Mouse (Mus musculus) adrenal gland, adult (tissue): ENCODE measurements around the gene Gbe1.

Experiments used
- DNase-seq, 2 experiments: peaks; one replicate each; pipeline ENCODE4 v3.0.0; 2022 to 2023; ENCODE audit warnings: low spot score in 1 of 2; ENCODE audit not compliant: inconsistent age in 2 of 2

Gene Gbe1

GRCm38 (mm10) chr16:70562574-70562973 lies 248.8 kb downstream of the Gbe1 start:
- no peak for DNase-seq

GRCm38 (mm10) chr16:70563456-70563855 lies 249.7 kb downstream of the Gbe1 start:
- DNase-seq = no peak

GRCm38 (mm10) chr16:70568341-70569265 lies 254.9 kb downstream of the Gbe1 start:
- peak in 1 of 2 experiments; percentile 85 for DNase-seq

- DNase-seq = no peak
Measured at GRCm38 (mm10) chr16:70585964-70586363, 272.2 kb downstream of the Gbe1 start.

GRCm38 (mm10) chr16:70602326-70602725 lies 288.6 kb downstream of the Gbe1 start:
- DNase-seq = no peak

- no peak for DNase-seq
Measured at GRCm38 (mm10) chr16:70608358-70608757, 294.6 kb downstream of the Gbe1 start.

- no peak for DNase-seq
Measured at GRCm38 (mm10) chr16:70617691-70618090, 303.9 kb downstream of the Gbe1 start.

- DNase-seq = no peak
Measured at GRCm38 (mm10) chr16:70618168-70618567, 304.4 kb downstream of the Gbe1 start.
